Mouse (Mus musculus) cortical plate, adult 2 months (tissue): Measurements from ENCODE around the gene Tmem150c.

Source experiments
- CTCF ChIP-seq: fragments of 200-500 bp; IDR thresholded peaks from 2 replicates; pipeline ENCODE4 v1.5.1; 2011; ENCODE audit warnings: mild to moderate bottlenecking, control low read depth, low read length; ENCODE audit not compliant: insufficient read depth; ENCODE audit errors: extremely low read depth
- POLR2A ChIP-seq: fragments of 200-500 bp; IDR thresholded peaks from 2 replicates; pipeline ENCODE4 v1.6.1; 2011; ENCODE audit warnings: mild to moderate bottlenecking, low read length, control low read depth; ENCODE audit not compliant: insufficient read depth; ENCODE audit errors: extremely low read depth

- TF ChIP-seq POLR2A = peak; percentile 68; the same call in 1 of the 2 replicates
- TF ChIP-seq CTCF = no peak
Observed at GRCm38 (mm10) chr5:100039602-100040142, 119.9 kb downstream of the Tmem150c start, which contains the start of the genes Hnrnpdl and Enoph1.
